Mouse (Mus musculus) mouse embryonic stem cell (cell line): ENCODE results near the gene Lzic.
"Not testable (repeated sequence)": the region's sequence is repeated elsewhere in the genome, so short reads cannot be mapped to it uniquely, and the experiment has no call there.

Experiments
- in situ Hi-C, 2 experiments: fragments of 300-500 bp; cut with MboI; formaldehyde crosslinking; loops; 1 replicate in 1 of 2; 3 replicates in 1 of 2; pipeline ENCODE4 v1.14.3; 2019 to 2020; ENCODE audit warnings: low sequenced_read_pairs in 2 of 2, low pct_unique_long_range_greater_than_20kb in 1 of 2, mixed read lengths in 1 of 2; ENCODE audit not compliant: unreplicated experiment in 1 of 2

Lzic gene

GRCm38 (mm10) chr4:149485053-149485824 is at the start of gene Lzic, which contains the start of gene Nmnat1:
Gene Lzic, plus strand, starts transcription at chr4:149485229.
Gene Nmnat1, minus strand, starts transcription at chr4:149485202.
- in situ Hi-C loops, result no loop called here

- in situ Hi-C loops, result no loop called here
These were observed 44.5 kb upstream of the Lzic start for GRCm38 (mm10) chr4:149440576-149440975.

GRCm38 (mm10) chr4:149442436-149442835 is 42.6 kb upstream of the Lzic start:
- in situ Hi-C loops, result no loop called here

- in situ Hi-C loops, result no loop called here
These were observed 40.6 kb upstream of the Lzic start for GRCm38 (mm10) chr4:149444465-149444864.

- in situ Hi-C loops, result no loop called here
These were observed 39.9 kb upstream of the Lzic start for GRCm38 (mm10) chr4:149444964-149445701.

GRCm38 (mm10) chr4:149445868-149446267 is 39.2 kb upstream of the Lzic start:
- in situ Hi-C loops, result no loop called here

GRCm38 (mm10) chr4:149446309-149446708 is 38.7 kb upstream of the Lzic start:
- in situ Hi-C loops, result no loop called here

- in situ Hi-C loops, result loop anchor here in 1 of 2 experiments (5.0 kb wide), 1 partner anchor 97 kb away; no protein-coding TSS in a partner anchor
These were observed 34.4 kb upstream of the Lzic start for GRCm38 (mm10) chr4:149450636-149451035.

GRCm38 (mm10) chr4:149453656-149454055 is 31.4 kb upstream of the Lzic start:
- in situ Hi-C loops, result loop anchor here in 1 of 2 experiments (5.0 kb wide), 1 partner anchor 94 kb away; no protein-coding TSS in a partner anchor

GRCm38 (mm10) chr4:149454263-149454662 is 30.8 kb upstream of the Lzic start:
- in situ Hi-C loops, result loop anchor here in 1 of 2 experiments (5.0 kb wide), 1 partner anchor 93 kb away; no protein-coding TSS in a partner anchor

GRCm38 (mm10) chr4:149454879-149455278 is 30.1 kb upstream of the Lzic start, which contains the start of gene Rbp7:
Gene Rbp7, minus strand, starts transcription at chr4:149454978.
- in situ Hi-C loops, result loop anchor here in 1 of 2 experiments (5.0 kb wide), 1 partner anchor 92 kb away; no protein-coding TSS in a partner anchor

- in situ Hi-C loops, result not testable (repeated sequence)
These were observed 27.9 kb upstream of the Lzic start for GRCm38 (mm10) chr4:149457163-149457562.

GRCm38 (mm10) chr4:149457831-149458430 is 27.1 kb upstream of the Lzic start:
- in situ Hi-C loops, result no loop called here

GRCm38 (mm10) chr4:149458526-149458925 is 26.5 kb upstream of the Lzic start:
- in situ Hi-C loops, result no loop called here

- in situ Hi-C loops, result no loop called here
These were observed 25.6 kb upstream of the Lzic start for GRCm38 (mm10) chr4:149459425-149459824.

GRCm38 (mm10) chr4:149460475-149460874 is 24.6 kb upstream of the Lzic start:
- in situ Hi-C loops, result loop anchor here in 1 of 2 experiments (10.0 kb wide), 1 partner anchor 64 kb away; no protein-coding TSS in a partner anchor

- in situ Hi-C loops, result loop anchor here in 1 of 2 experiments (10.0 kb wide), 1 partner anchor 63 kb away; no protein-coding TSS in a partner anchor
These were observed 23.3 kb upstream of the Lzic start for GRCm38 (mm10) chr4:149461579-149462304.
